11 mouse cellular contexts compared by ENCODE assay signal in the genomic region with DNA sequence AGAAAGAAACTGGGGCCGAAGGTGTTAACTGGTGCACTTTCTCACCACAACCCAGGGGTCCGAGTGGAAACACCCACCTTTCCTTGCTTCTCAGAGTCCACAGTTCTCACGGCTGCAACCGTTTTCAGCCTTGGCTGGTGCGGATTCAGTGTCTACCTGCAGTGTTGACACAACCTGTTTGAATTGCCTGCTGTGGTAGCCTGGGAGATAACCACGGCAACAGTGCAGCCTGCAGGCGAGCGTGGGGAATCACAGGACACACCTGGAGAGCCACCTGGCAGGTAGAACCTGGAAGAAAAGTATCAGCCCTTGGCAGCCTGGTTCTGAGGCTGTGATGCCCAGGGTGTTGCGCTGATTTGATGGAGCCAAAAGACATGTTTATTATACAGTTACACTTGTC. TPM values are rescaled to one million over a fixed set of nuclear protein-coding genes. Genes with fewer than 3 reads are reported as not detected.
DNase-seq lines count a peak whose midpoint lies in the region; TF ChIP-seq lines count a peak whose summit lies in the region.
"Had no signal": no experiment of that assay in that cellular context is flagged by ENCODE, and none has a peak within 500 bp of the region (broad histone marks: within the 10 kb centered on the region; RNA-seq: fewer than 3 reads in every experiment).

No protein-coding gene starts in this region.

- no peak overlapping the region for H3K27ac ChIP-seq in layer of hippocampus, adult 2 months
- H3K27ac ChIP-seq in gastrocnemius, adult 2 months: no peak overlapping the region

- intact Hi-C loops in gastrocnemius, adult 2 months (cut with DNase I): no loop called here
- intact Hi-C loops in left cerebral cortex, postnatal 10 days (cut with DNase I): no loop called here

- no peak for DNase-seq in layer of hippocampus, adult 2 months (ENCODE audit: low spot score in 2 of 2)
- no peak for DNase-seq in layer of hippocampus, adult 8-10 months (ENCODE audit: low spot score in 2 of 2)
- peak; percentile 18 for DNase-seq in ZHBTc4 (ENCODE audit: low read depth, low spot score)
- DNase-seq in kidney, postnatal 36 days: peak; percentile 58 to 67
- DNase-seq in lung, postnatal 4 days: peak; percentile 53 to 64
- no peak for DNase-seq in gastrocnemius, adult 2 months
- no peak for DNase-seq in left cerebral cortex, postnatal 10 days (ENCODE audit: extremely low spot score in 1 of 2, low spot score in 2 of 2)
- no peak for DNase-seq in cerebellum, postnatal 25 days
- DNase-seq: adrenal gland, postnatal 25 days; cerebellum, adult 9-11 months; left cerebral cortex, postnatal 4 days had no signal

- no peak overlapping the region for H3K4me3 ChIP-seq in layer of hippocampus, adult 2 months
- no peak overlapping the region for H3K4me3 ChIP-seq in gastrocnemius, adult 2 months

- TF ChIP-seq CTCF in layer of hippocampus, adult 2 months (conservative IDR thresholded peaks at IDR 0.05): peak; percentile 35
- TF ChIP-seq CTCF in gastrocnemius, adult 2 months (IDR thresholded peaks at IDR 0.05): no peak; the same call in 1 of the 2 replicates

RNA-seq across cellular contexts. Expression of gene A530084C06Rik, which starts 20.7 kb away (rescaled TPM):
- under 1 TPM; 0.67 to 0.71 TPM for total RNA-seq in layer of hippocampus, adult 2 months (2021)
- 1 to 10 TPM in 2 of 4 experiments, under 1 TPM in 2; 0.47 to 1.1 (median 0.84) TPM for total RNA-seq in layer of hippocampus, adult 8-10 months (2022)
- not detected for total RNA-seq in gastrocnemius, adult 2 months (2021)
- total RNA-seq in left cerebral cortex, postnatal 10 days (2021): 1 to 10 TPM; 1.2 to 1.3 TPM

RNA-seq across cellular contexts. Expression of gene Foxq1, which starts 23.9 kb away (rescaled TPM):
- total RNA-seq in layer of hippocampus, adult 2 months (2021): 1 to 10 TPM; 2.8 TPM
- total RNA-seq in layer of hippocampus, adult 8-10 months (2022): 1 to 10 TPM; 2.3 to 2.5 (median 2.4) TPM
- total RNA-seq in gastrocnemius, adult 2 months (2021): under 1 TPM in 1 of 2 experiments, not detected in 1; 0.05 TPM
- 1 to 10 TPM; 3.5 to 3.7 TPM for total RNA-seq in left cerebral cortex, postnatal 10 days (2021)

RNA-seq across cellular contexts. Expression of gene Foxf2, which starts 45.8 kb away (rescaled TPM):
- 1 to 10 TPM; 4.7 to 5.5 TPM for total RNA-seq in layer of hippocampus, adult 2 months (2021)
- 1 to 10 TPM; 3.6 to 4.8 (median 4.7) TPM for total RNA-seq in layer of hippocampus, adult 8-10 months (2022)
- total RNA-seq in gastrocnemius, adult 2 months (2021): under 1 TPM in 1 of 2 experiments, not detected in 1; 0.10 TPM
- total RNA-seq in left cerebral cortex, postnatal 10 days (2021): 10 to 100 TPM in 1 of 2 experiments, 1 to 10 TPM in 1; 8.2 to 10.2 TPM
- total RNA-seq: adrenal gland, postnatal 25 days had no signal

Comparison
In these comparisons a context has a peak if more than half of its experiments do, and no peak if none do; other contexts are left out.
1. DNase-seq: peak in ZHBTc4 (single experiment), kidney, postnatal 36 days (2 of 2) and lung, postnatal 4 days (2 of 2); none in layer of hippocampus, adult 2 months (0 of 2), layer of hippocampus, adult 8-10 months (0 of 2), gastrocnemius, adult 2 months (single experiment), left cerebral cortex, postnatal 10 days (0 of 2) and cerebellum, postnatal 25 days (0 of 2).
2. RNA of gene Foxf2, which starts 45.8 kb away (total RNA-seq): 8.2 to 10.2 TPM in left cerebral cortex, postnatal 10 days, 4.7 to 5.5 TPM in layer of hippocampus, adult 2 months and 3.6 to 4.8 TPM in layer of hippocampus, adult 8-10 months; 0.10 TPM in gastrocnemius, adult 2 months; every median in the first group is over 4 times any median in the second.